Mouse (Mus musculus): ENCODE measurements around the gene Hpn. TPM values are rescaled to one million over a fixed set of nuclear protein-coding genes. Genes with fewer than 3 reads are reported as not detected.
A peak's percentile ranks its signal among the peaks of the same experiment; 100 is the strongest.

The Hpn gene
- polyA plus RNA-seq, 1 experiment from 2014 or later, result 2.0 TPM

- H3K4me2 ChIP-seq (ENCODE audit: low read length), result no peak overlapping the region
- no peaks in the 10 kb centered on the region for H3K27me3 ChIP-seq (ENCODE audit: control insufficient read depth, insufficient read depth, low read length)
- no peaks in the 10 kb centered on the region for H3K9me3 ChIP-seq (ENCODE audit: control insufficient read depth, low read length)
- no peak overlapping the region for H3K4me3 ChIP-seq (ENCODE audit: control insufficient read depth in 1 of 2, insufficient read depth in 1 of 2, low read depth in 1 of 2, low read length in 2 of 2)
- peak; percentile 49; the same call in 1 of the 2 replicates for ATAC-seq (ENCODE audit: insufficient number of reproducible peaks, insufficient read depth, low FRiP score, low read depth)
- H3K4me1 ChIP-seq (ENCODE audit: control insufficient read depth in 2 of 2, insufficient read depth in 2 of 2, low read length in 2 of 2), result peaks cover 7% of the 10 kb centered on the region in 2 experiments; a peak in 3 of 4 replicates
- peak overlapping the region; percentile 43 to 47 for H3K27ac ChIP-seq (replicated peaks in 1 of 2; ENCODE audit: control insufficient read depth in 1 of 2, insufficient read depth in 1 of 2, low read depth in 2 of 2, low read length in 2 of 2)
- peaks cover 85% of the 10 kb centered on the region for H3K36me3 ChIP-seq (ENCODE audit: control insufficient read depth, insufficient read depth, low read length)
- no peak overlapping the region for H3K9ac ChIP-seq (ENCODE audit: low read length)
- WGBS, result 20% methylated on average over 4 of the region's 4 CpGs
Measured at GRCm38 (mm10) chr7:31140302-31140701, 25.2 kb upstream of the Hpn start.

GRCm38 (mm10) chr7:31139765-31140164, 24.7 kb upstream of the Hpn start:
- H3K36me3 ChIP-seq (ENCODE audit: control insufficient read depth, insufficient read depth, low read length), result peaks cover 90% of the 10 kb centered on the region
- no peak overlapping the region for H3K9ac ChIP-seq (ENCODE audit: low read length)
- H3K4me1 ChIP-seq (ENCODE audit: control insufficient read depth in 2 of 2, insufficient read depth in 2 of 2, low read length in 2 of 2), result peaks cover 7% of the 10 kb centered on the region in 2 experiments; a peak in 2 of 4 replicates
- ATAC-seq (ENCODE audit: insufficient number of reproducible peaks, insufficient read depth, low FRiP score, low read depth), result peak; percentile 41
- 71% methylated on average over 5 of the region's 5 CpGs for WGBS
- H3K9me3 ChIP-seq (ENCODE audit: control insufficient read depth, low read length), result no peaks in the 10 kb centered on the region
- no peaks in the 10 kb centered on the region for H3K27me3 ChIP-seq (ENCODE audit: control insufficient read depth, insufficient read depth, low read length)
- H3K27ac ChIP-seq (replicated peaks in 1 of 2; ENCODE audit: control insufficient read depth in 1 of 2, insufficient read depth in 1 of 2, low read depth in 2 of 2, low read length in 2 of 2), result peak overlapping the region; percentile 43 to 47
- H3K4me3 ChIP-seq (ENCODE audit: control insufficient read depth in 1 of 2, insufficient read depth in 1 of 2, low read depth in 1 of 2, low read length in 2 of 2), result no peak overlapping the region
- H3K4me2 ChIP-seq (ENCODE audit: low read length), result no peak overlapping the region

GRCm38 (mm10) chr7:31135717-31136116, 20.6 kb upstream of the Hpn start:
- peaks cover 100% of the 10 kb centered on the region for H3K36me3 ChIP-seq (ENCODE audit: control insufficient read depth, insufficient read depth, low read length)
- no peak for ATAC-seq (ENCODE audit: insufficient number of reproducible peaks, insufficient read depth, low FRiP score, low read depth)
- no peak overlapping the region for H3K27ac ChIP-seq (replicated peaks in 1 of 2; ENCODE audit: control insufficient read depth in 1 of 2, insufficient read depth in 1 of 2, low read depth in 2 of 2, low read length in 2 of 2)
- 96% methylated on average over 10 of the region's 10 CpGs for WGBS
- no peak overlapping the region for H3K4me2 ChIP-seq (ENCODE audit: low read length)
- no peaks in the 10 kb centered on the region for H3K9me3 ChIP-seq (ENCODE audit: control insufficient read depth, low read length)
- peaks cover 5 to 6% of the 10 kb centered on the region in 2 experiments; a peak in 2 of 4 replicates for H3K4me1 ChIP-seq (ENCODE audit: control insufficient read depth in 2 of 2, insufficient read depth in 2 of 2, low read length in 2 of 2)
- H3K27me3 ChIP-seq (ENCODE audit: control insufficient read depth, insufficient read depth, low read length), result no peaks in the 10 kb centered on the region
- no peak overlapping the region for H3K4me3 ChIP-seq (ENCODE audit: control insufficient read depth in 1 of 2, insufficient read depth in 1 of 2, low read depth in 1 of 2, low read length in 2 of 2)
- H3K9ac ChIP-seq (ENCODE audit: low read length), result no peak overlapping the region

- no peak for ATAC-seq (ENCODE audit: insufficient number of reproducible peaks, insufficient read depth, low FRiP score, low read depth)
- no peak overlapping the region for H3K27ac ChIP-seq (replicated peaks in 1 of 2; ENCODE audit: control insufficient read depth in 1 of 2, insufficient read depth in 1 of 2, low read depth in 2 of 2, low read length in 2 of 2)
- H3K9ac ChIP-seq (ENCODE audit: low read length), result no peak overlapping the region
- H3K4me2 ChIP-seq (ENCODE audit: low read length), result no peak overlapping the region
- 75% methylated on average over 4 of the region's 4 CpGs for WGBS
- H3K36me3 ChIP-seq (ENCODE audit: control insufficient read depth, insufficient read depth, low read length), result peaks cover 89% of the 10 kb centered on the region
- H3K9me3 ChIP-seq (ENCODE audit: control insufficient read depth, low read length), result no peaks in the 10 kb centered on the region
- H3K27me3 ChIP-seq (ENCODE audit: control insufficient read depth, insufficient read depth, low read length), result peaks cover 5% of the 10 kb centered on the region; the same call in 1 of the 2 replicates
- no peak overlapping the region for H3K4me3 ChIP-seq (ENCODE audit: control insufficient read depth in 1 of 2, insufficient read depth in 1 of 2, low read depth in 1 of 2, low read length in 2 of 2)
- H3K4me1 ChIP-seq (ENCODE audit: control insufficient read depth in 2 of 2, insufficient read depth in 2 of 2, low read length in 2 of 2), result peaks cover 3 to 5% of the 10 kb centered on the region in 2 experiments; a peak in 3 of 4 replicates
Measured at GRCm38 (mm10) chr7:31131866-31132265, 16.8 kb upstream of the Hpn start.

GRCm38 (mm10) chr7:31130841-31131240, 15.8 kb upstream of the Hpn start:
- no peak overlapping the region for H3K9ac ChIP-seq (ENCODE audit: low read length)
- peaks cover 3 to 13% of the 10 kb centered on the region in 2 experiments; a peak in 3 of 4 replicates for H3K4me1 ChIP-seq (ENCODE audit: control insufficient read depth in 2 of 2, insufficient read depth in 2 of 2, low read length in 2 of 2)
- peaks cover 11% of the 10 kb centered on the region for H3K27me3 ChIP-seq (ENCODE audit: control insufficient read depth, insufficient read depth, low read length)
- no peak overlapping the region for H3K4me2 ChIP-seq (ENCODE audit: low read length)
- WGBS, result 34% methylated on average over 4 of the region's 4 CpGs
- ATAC-seq (ENCODE audit: insufficient number of reproducible peaks, insufficient read depth, low FRiP score, low read depth), result no peak
- H3K9me3 ChIP-seq (ENCODE audit: control insufficient read depth, low read length), result no peaks in the 10 kb centered on the region
- peaks cover 78% of the 10 kb centered on the region for H3K36me3 ChIP-seq (ENCODE audit: control insufficient read depth, insufficient read depth, low read length)
- H3K4me3 ChIP-seq (ENCODE audit: control insufficient read depth in 1 of 2, insufficient read depth in 1 of 2, low read depth in 1 of 2, low read length in 2 of 2), result no peak overlapping the region
- no peak overlapping the region for H3K27ac ChIP-seq (replicated peaks in 1 of 2; ENCODE audit: control insufficient read depth in 1 of 2, insufficient read depth in 1 of 2, low read depth in 2 of 2, low read length in 2 of 2)

GRCm38 (mm10) chr7:31130197-31130596, 15.1 kb upstream of the Hpn start:
- no peak overlapping the region for H3K4me2 ChIP-seq (ENCODE audit: low read length)
- H3K9ac ChIP-seq (ENCODE audit: low read length), result no peak overlapping the region
- ATAC-seq (ENCODE audit: insufficient number of reproducible peaks, insufficient read depth, low FRiP score, low read depth), result no peak
- H3K36me3 ChIP-seq (ENCODE audit: control insufficient read depth, insufficient read depth, low read length), result peaks cover 72% of the 10 kb centered on the region
- WGBS, result 93% methylated on average over 7 of the region's 7 CpGs
- H3K27me3 ChIP-seq (ENCODE audit: control insufficient read depth, insufficient read depth, low read length), result peaks cover 16% of the 10 kb centered on the region
- H3K4me3 ChIP-seq (ENCODE audit: control insufficient read depth in 1 of 2, insufficient read depth in 1 of 2, low read depth in 1 of 2, low read length in 2 of 2), result no peak overlapping the region
- H3K9me3 ChIP-seq (ENCODE audit: control insufficient read depth, low read length), result no peaks in the 10 kb centered on the region
- H3K27ac ChIP-seq (replicated peaks in 1 of 2; ENCODE audit: control insufficient read depth in 1 of 2, insufficient read depth in 1 of 2, low read depth in 2 of 2, low read length in 2 of 2), result no peak overlapping the region
- H3K4me1 ChIP-seq (ENCODE audit: control insufficient read depth in 2 of 2, insufficient read depth in 2 of 2, low read length in 2 of 2), result peaks cover 3 to 15% of the 10 kb centered on the region in 2 experiments; a peak in 3 of 4 replicates

GRCm38 (mm10) chr7:31128157-31128705, 13.1 kb upstream of the Hpn start:
- peaks cover 3 to 15% of the 10 kb centered on the region in 2 experiments; a peak in 3 of 4 replicates for H3K4me1 ChIP-seq (ENCODE audit: control insufficient read depth in 2 of 2, insufficient read depth in 2 of 2, low read length in 2 of 2)
- no peak overlapping the region for H3K9ac ChIP-seq (ENCODE audit: low read length)
- no peak overlapping the region for H3K4me2 ChIP-seq (ENCODE audit: low read length)
- H3K27me3 ChIP-seq (ENCODE audit: control insufficient read depth, insufficient read depth, low read length), result peaks cover 16% of the 10 kb centered on the region
- no peak overlapping the region for H3K4me3 ChIP-seq (ENCODE audit: control insufficient read depth in 1 of 2, insufficient read depth in 1 of 2, low read depth in 1 of 2, low read length in 2 of 2)
- ATAC-seq (ENCODE audit: insufficient number of reproducible peaks, insufficient read depth, low FRiP score, low read depth), result no peak
- no peak overlapping the region for H3K27ac ChIP-seq (replicated peaks in 1 of 2; ENCODE audit: control insufficient read depth in 1 of 2, insufficient read depth in 1 of 2, low read depth in 2 of 2, low read length in 2 of 2)
- 45% methylated on average over 9 of the region's 9 CpGs for WGBS
- H3K36me3 ChIP-seq (ENCODE audit: control insufficient read depth, insufficient read depth, low read length), result peaks cover 52% of the 10 kb centered on the region
- H3K9me3 ChIP-seq (ENCODE audit: control insufficient read depth, low read length), result no peaks in the 10 kb centered on the region
